Mouse (Mus musculus) brown adipose tissue, adult 24 weeks (tissue): ENCODE data around the gene Slc12a8. TPM values are rescaled to one million over a fixed set of nuclear protein-coding genes. Genes with fewer than 3 reads are reported as not detected.

Source experiments
- H3K27ac ChIP-seq: fragments of 200-500 bp; replicated peaks from 2 replicates; pipeline ENCODE4 v1.5.1; 2012; ENCODE audit warnings: low read depth, mild to moderate bottlenecking, low read length
- H3K4me1 ChIP-seq: fragments of 200-500 bp; 2 replicates; pipeline ENCODE4 v1.6.1; 2012; ENCODE audit warnings: low read length, mixed read lengths; ENCODE audit not compliant: control insufficient read depth, insufficient read depth, insufficient read length
- H3K4me3 ChIP-seq: fragments of 200-500 bp; 2 replicates; pipeline ENCODE4 v1.5.1; 2012; ENCODE audit warnings: low read depth, mild to moderate bottlenecking, low read length, moderate library complexity; ENCODE audit not compliant: insufficient read depth
- polyA plus RNA-seq: library from polyadenylated mRNA; stranded (reverse); fragments of >200 nt; gene quantifications from 2 replicates; pipeline ENCODE4 v1.2.4, GENCODE M21; 2012; ENCODE audit not compliant: missing spikeins, insufficient read depth, insufficient read length

Gene Slc12a8
- polyA plus RNA-seq, 1 experiment = not detected

GRCm38 (mm10) chr16:33584455-33585082 is 67.4 kb downstream of the Slc12a8 start:
- H3K4me1 ChIP-seq = peaks cover 30% of the 10 kb centered on the region
- peak overlapping the region; percentile 24 for H3K4me3 ChIP-seq
- H3K27ac ChIP-seq = peak overlapping the region; percentile 81

GRCm38 (mm10) chr16:33585083-33585460 is 67.9 kb downstream of the Slc12a8 start:
- peak overlapping the region; percentile 7; the same call in 1 of the 2 replicates for H3K27ac ChIP-seq
- H3K4me1 ChIP-seq = peaks cover 28% of the 10 kb centered on the region
- no peak overlapping the region for H3K4me3 ChIP-seq

DNA sequence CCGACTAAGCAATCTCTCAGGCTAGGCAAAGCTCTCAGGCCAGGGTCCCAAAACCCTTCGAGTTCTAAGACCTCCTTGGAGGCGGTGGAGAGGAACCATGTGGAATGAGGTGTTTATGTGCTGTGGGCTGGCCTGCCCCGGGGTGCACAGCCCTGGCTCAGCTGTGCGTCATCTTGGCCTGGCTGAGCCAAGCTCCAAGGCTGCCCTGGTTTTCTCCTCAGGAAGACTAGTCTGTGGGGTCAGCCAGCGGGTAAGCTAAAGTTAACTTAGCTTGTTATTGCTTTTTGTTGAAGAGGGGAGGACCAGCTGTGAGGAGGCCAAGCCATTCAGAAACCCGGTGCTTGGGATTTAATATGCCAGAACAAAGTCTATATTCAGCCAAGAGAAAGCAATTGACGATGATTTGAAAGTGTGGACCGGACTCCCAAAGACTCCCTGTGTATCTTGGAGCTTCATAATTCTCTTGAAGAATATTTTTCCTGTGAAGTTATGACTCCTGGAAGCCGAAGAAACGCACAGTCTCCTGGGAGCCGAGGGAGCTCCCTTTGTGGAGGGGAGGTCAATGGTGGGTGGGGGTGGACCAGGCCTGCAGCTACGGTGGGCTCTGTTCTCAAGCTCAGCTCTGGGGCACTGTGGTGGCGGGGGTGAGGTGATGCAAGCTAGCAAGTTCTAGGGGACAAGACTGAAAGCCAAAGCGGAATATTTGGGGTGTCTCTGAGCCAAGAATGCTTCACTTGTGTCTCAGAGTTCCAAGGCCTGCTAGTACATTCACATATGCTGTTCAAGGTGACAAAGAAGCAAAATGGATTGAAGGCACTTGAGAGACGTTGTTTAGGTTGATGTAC is 70.4 kb downstream of the Slc12a8 start:
- H3K4me1 ChIP-seq = peaks cover 12% of the 10 kb centered on the region
- no peak overlapping the region for H3K4me3 ChIP-seq
- peak overlapping the region; percentile 31 for H3K27ac ChIP-seq

DNA sequence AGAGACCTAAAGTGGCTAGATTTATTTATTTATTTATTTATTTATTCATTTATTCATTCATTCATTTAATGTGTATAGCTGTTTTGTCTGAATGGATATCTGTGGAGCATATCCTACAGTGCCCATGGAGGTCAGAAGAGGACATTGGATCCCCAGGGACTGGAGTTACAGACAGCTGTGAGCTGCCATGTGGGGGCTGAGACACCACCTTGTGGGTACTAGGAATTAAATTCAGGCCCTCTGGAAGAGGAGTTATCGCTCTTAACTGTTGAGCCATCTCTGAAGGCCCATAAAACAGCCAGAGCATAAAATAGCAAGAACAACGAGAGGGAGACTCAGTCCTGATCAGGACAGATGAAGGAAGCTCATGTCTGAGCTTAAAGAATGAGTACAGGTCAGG is 71.7 kb downstream of the Slc12a8 start:
- Histone ChIP-seq H3K27ac (no peak overlapping the region), H3K4me1 (peaks cover 6% of the 10 kb centered on the region), H3K4me3 (no peak overlapping the region)

DNA sequence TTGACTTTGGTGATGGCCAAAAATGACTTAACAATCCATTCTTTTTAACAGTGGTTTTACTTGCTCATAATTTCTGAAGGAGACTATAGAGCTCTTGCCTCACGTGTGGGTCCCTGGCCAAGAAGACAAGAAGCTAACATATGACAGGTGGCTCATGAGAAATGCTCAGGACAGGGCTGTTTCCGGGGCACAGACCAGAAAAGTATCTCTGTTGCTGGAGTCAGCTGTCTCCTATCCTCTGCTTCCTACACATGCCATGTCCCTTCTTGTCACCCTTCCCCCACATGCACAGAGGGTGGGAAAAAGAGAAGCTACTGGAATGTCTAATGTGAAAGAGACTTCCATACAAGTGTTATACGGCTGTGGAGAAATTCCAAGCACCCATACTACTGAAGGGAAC is 73.3 kb downstream of the Slc12a8 start:
- H3K27ac ChIP-seq = no peak overlapping the region
- no peak overlapping the region for H3K4me3 ChIP-seq
- peaks cover 14% of the 10 kb centered on the region for H3K4me1 ChIP-seq

DNA sequence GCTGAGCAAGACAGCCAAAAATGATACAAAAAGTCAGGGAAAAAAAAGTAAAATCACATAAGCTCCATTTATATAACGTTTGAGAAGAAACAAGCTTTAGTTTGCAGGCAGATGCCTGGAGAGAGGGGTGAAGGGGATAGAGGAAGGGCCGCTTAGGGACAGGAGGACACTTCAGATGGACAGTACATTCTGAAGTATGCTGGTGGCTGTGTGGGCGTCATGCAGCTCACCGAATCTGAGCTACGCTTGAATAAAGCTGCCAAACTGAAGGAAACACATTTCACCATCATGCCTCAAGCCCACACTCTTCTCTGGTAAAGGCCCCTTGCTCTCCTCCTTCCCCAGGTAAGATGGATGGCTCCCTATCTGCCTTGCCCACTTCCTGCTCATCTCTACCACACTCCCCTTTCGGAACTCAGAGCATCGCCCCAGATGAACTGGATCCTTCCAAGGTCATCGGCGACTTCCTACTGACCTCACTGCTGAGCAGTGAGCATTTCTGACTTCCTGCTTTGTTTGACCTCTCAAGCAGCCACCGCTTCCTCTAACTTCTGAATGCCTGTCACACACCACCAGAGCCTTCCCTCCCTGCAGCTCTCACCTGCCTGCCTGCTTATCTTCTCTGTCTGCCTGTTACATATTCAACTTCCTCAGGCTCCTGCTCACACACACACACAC is 74.4 kb downstream of the Slc12a8 start:
- Histone ChIP-seq H3K4me1 (peaks cover 14% of the 10 kb centered on the region), H3K27ac (no peak overlapping the region), H3K4me3 (no peak overlapping the region)

- Histone ChIP-seq H3K27ac (no peak overlapping the region), H3K4me1 (peaks cover 8% of the 10 kb centered on the region), H3K4me3 (no peak overlapping the region)
Observed at GRCm38 (mm10) chr16:33592286-33592685, 75.2 kb downstream of the Slc12a8 start.

DNA sequence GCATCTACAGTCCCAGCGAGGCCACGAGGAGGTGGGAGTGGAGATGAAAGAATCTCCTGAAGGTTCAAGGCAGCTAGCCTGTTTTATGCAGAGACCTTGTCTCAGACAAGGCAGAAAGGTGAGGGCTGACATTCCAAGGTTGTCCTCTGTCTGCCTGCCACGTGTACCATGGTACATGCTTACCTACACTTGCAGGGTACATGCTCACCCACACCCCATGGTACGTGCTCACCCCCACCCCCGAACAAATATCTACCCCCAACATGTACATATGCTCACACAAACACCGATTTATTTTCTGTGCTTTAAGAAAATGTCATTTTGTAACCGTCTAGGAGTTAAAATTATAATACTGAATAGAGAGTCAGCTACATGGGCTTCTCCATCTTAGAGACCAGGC is 76.3 kb downstream of the Slc12a8 start:
- no peak overlapping the region for H3K4me3 ChIP-seq
- H3K4me1 ChIP-seq = peaks cover 7% of the 10 kb centered on the region
- H3K27ac ChIP-seq = no peak overlapping the region

DNA sequence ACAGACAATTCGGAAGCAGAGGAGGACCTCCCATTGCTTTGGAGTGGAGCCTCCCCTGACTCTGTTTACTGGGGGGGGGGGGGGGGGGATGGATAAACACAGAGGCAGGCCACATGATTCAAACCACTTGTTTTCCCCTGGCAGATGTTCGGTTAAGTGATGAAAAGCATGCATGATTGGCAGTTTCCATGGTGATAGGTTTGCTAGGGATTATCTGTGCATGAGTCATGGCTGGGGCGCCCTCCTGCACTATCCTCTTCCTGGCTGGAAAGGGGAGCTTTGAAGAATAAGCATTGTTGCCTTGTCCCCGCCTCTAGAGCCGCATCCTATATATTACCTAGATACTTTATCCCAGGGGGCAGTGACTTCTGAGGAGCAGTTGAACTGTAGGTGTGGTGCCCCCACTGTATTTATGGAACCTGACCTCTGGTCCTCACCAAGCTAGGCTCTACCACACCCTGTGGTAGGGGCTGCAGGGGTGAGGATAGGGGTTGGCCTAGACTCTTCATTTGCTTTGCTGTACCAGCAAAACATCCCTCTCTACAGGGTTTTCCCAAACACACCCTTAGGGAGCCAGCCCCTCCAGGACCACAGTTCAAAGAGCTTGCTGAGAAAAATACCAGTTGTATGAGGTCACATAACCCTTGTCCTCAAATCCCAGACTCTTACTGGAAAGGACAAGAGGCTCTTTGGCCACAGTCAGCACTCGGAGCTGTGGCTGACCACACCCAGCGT is 77.1 kb downstream of the Slc12a8 start:
- no peak overlapping the region for H3K4me3 ChIP-seq
- peaks cover 7% of the 10 kb centered on the region for H3K4me1 ChIP-seq
- peak overlapping the region; percentile 83 for H3K27ac ChIP-seq

- no peak overlapping the region for H3K27ac ChIP-seq
Observed at GRCm38 (mm10) chr16:33595235-33595769, 78.2 kb downstream of the Slc12a8 start.

GRCm38 (mm10) chr16:33596213-33596612 is 79.1 kb downstream of the Slc12a8 start:
- peaks cover 7% of the 10 kb centered on the region for H3K4me1 ChIP-seq
- H3K4me3 ChIP-seq = no peak overlapping the region
- H3K27ac ChIP-seq = no peak overlapping the region

More at GRCm38 (mm10) chr16:33595235-33595769, 78.2 kb downstream of the Slc12a8 start:
- no peak overlapping the region for H3K4me3 ChIP-seq
- peaks cover 7% of the 10 kb centered on the region for H3K4me1 ChIP-seq

DNA sequence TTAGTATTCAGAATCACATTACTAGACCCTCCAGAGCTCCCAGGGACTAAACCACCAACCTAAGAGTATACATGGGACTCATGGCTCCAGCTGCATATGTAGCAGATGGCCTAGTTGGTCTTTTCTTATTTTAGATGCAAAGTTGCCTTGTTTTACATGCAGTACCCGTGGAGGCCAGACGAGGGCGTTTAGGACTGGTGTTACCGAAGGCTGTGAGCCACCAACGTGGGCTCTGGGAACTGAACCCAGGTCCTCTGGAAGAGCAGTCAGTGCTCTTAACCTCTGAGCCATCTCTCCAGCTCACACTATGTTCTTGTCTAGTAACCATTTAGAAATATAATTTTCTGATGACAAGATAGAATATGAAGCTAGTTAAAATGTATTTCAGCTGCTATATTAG is 83.1 kb downstream of the Slc12a8 start:
- H3K27ac ChIP-seq = no peak overlapping the region
- no peaks in the 10 kb centered on the region; the same call in 1 of the 2 replicates for H3K4me1 ChIP-seq
- no peak overlapping the region for H3K4me3 ChIP-seq

DNA sequence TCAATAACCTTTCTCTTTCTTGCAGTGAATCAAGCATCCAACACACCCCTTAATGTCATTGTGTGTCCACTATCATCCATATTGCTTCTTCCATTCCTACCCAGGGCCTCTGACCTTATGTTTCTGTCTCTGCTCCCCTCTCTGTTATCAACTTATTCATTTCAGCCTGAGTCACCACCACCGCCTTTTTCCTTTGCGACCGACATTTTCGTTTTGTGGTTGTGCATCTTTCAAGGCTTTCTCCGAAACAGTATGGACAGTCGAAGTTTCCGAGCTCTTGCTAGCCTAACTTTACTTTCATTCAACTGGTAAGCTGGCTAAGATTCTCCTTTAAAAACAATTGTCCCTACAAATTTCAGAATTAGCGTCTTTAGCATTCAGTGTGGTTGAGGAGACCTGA is 84.2 kb downstream of the Slc12a8 start:
- Histone ChIP-seq H3K27ac (no peak overlapping the region), H3K4me1 (no peaks in the 10 kb centered on the region; the same call in 1 of the 2 replicates), H3K4me3 (no peak overlapping the region)

DNA sequence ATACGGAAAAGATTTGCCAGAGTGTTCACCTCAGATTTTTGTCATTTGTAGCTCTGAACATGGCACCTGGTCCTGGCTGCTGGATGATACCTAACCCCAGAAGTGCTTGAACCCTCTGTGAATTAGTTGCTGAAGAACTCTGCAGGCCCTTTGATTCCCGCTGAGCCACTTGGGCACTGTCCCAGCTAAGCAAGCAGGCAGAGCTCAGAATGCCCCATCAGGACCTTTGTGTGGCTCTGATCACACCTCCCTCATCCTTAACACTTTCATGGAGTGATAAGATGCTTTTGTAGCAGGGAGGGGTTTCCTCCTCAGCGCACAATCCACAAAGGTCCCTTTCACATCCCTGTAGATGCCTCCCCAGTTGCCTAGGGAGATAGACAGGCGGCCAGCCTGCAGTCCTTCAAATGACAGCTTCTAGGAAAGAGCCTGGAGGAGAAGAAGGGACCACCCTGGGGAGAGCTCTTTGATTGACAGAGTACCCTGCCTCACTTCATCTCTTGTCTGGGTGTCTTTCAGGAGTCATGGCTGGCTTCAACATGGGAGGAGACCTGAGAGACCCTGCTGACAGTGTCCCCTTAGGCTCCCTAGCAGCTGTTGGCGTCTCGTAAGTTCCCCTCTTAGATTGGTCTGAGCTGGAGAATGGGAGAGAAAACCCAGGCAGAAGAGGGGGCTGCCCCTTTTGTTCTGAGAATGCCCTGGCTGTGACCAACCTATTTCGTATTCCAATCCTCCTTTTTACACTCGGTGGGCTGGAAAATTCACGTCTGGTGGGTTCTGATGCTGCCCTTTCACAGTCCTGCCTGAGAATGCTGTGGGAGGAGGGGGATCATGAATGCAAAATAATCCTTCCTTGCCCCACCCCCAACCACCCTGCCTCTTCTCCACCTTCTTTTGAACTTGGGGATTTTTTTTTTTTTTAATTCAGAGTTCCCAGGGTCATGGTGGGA is 88.8 kb downstream of the Slc12a8 start:
- Histone ChIP-seq H3K4me1 (no peaks in the 10 kb centered on the region), H3K27ac (no peak overlapping the region), H3K4me3 (no peak overlapping the region)
